Mouse (Mus musculus) olfactory bulb, adult 2 months (tissue): ENCODE results near the gene 1700092M07Rik.

Experiments
- CTCF ChIP-seq: fragments of 200-500 bp; IDR thresholded peaks from 2 replicates; pipeline ENCODE4 v1.5.1; 2012; ENCODE audit warnings: low read depth, mild to moderate bottlenecking, low read length, moderate library complexity; ENCODE audit not compliant: insufficient read depth
- POLR2A ChIP-seq: fragments of 200-500 bp; IDR thresholded peaks from 2 replicates; pipeline ENCODE4 v1.6.1; 2012; ENCODE audit warnings: mild to moderate bottlenecking, low read depth, low read length, moderate library complexity; ENCODE audit not compliant: insufficient read depth

- TF ChIP-seq CTCF, result no peak
- no peak for TF ChIP-seq POLR2A
Measured at GRCm38 (mm10) chr19:8736160-8736467, 4.4 kb upstream of the 1700092M07Rik start.
